Mouse (Mus musculus): ENCODE results near the gene Osbpl2. TPM values are rescaled to one million over a fixed set of nuclear protein-coding genes. Genes with fewer than 3 reads are reported as not detected.

Osbpl2 gene
- total and polyA plus RNA-seq, 3 experiments: 13.3 to 25.5 TPM; not detected in 1

- no peak overlapping the region for H3K27ac ChIP-seq (ENCODE audit: control insufficient read depth, low read depth, low read length)
- no peak overlapping the region for H3K4me3 ChIP-seq (ENCODE audit: control insufficient read depth in 1 of 2, insufficient read depth in 1 of 2, low read depth in 2 of 2, low read length in 2 of 2)
- TF ChIP-seq ZKSCAN1 (IDR thresholded peaks at IDR 0.05; ENCODE audit: low read depth, low read length) (no peak), POLR2AphosphoS2 (IDR thresholded peaks at IDR 0.05; ENCODE audit: low read length) (no peak), GABPA (IDR thresholded peaks at IDR 0.05; ENCODE audit: low read depth, low read length) (no peak), USF1 (IDR thresholded peaks at IDR 0.05; ENCODE audit: low read depth, low read length) (no peak), ETS1 (IDR thresholded peaks at IDR 0.05; ENCODE audit: low read depth, low read length) (no peak), ZC3H11A (IDR thresholded peaks at IDR 0.05; ENCODE audit: low read depth, low read length) (no peak), ELF1 (IDR thresholded peaks at IDR 0.05; ENCODE audit: low read depth, low read length) (no peak), RCOR1 (IDR thresholded peaks at IDR 0.05; ENCODE audit: low read depth, low read length) (no peak), SMC3 (IDR thresholded peaks at IDR 0.05; ENCODE audit: low read depth, low read length) (no peak), KAT2A (conservative IDR thresholded peaks at IDR 0.05; ENCODE audit: low read depth, low read length) (no peak), CHD1 (IDR thresholded peaks at IDR 0.05; ENCODE audit: low read depth, low read length) (no peak), MYC (IDR thresholded peaks at IDR 0.05; ENCODE audit: low read depth, low read length) (no peak), POLR2A (IDR thresholded peaks at IDR 0.05; ENCODE audit: control insufficient read depth in 1 of 2, insufficient read depth in 1 of 2, low read depth in 1 of 2, low read length in 2 of 2, poor library complexity in 1 of 2) (no peak)
- no peaks in the 10 kb centered on the region for H3K9me3 ChIP-seq (replicated peaks; ENCODE audit: insufficient read depth, low read length)
- peaks cover 0 to 2% of the 10 kb centered on the region in 2 experiments; a peak in 1 of 4 replicates for H3K36me3 ChIP-seq (ENCODE audit: control insufficient read depth in 1 of 2, insufficient read depth in 2 of 2, low read length in 2 of 2)
- peaks cover 0 to 17% of the 10 kb centered on the region in 2 experiments; a peak in 3 of 4 replicates for H3K4me1 ChIP-seq (ENCODE audit: control insufficient read depth in 1 of 2, insufficient read depth in 2 of 2, low read length in 2 of 2)
- DNase-seq (ENCODE audit: low read depth, low spot score): no peak
- no peaks in the 10 kb centered on the region for H3K27me3 ChIP-seq (ENCODE audit: control insufficient read depth in 1 of 2, insufficient read depth in 2 of 2, low read length in 2 of 2)
- no peaks in the 10 kb centered on the region for H3K79me2 ChIP-seq (ENCODE audit: control insufficient read depth, insufficient read depth, low read length, poor library complexity)
- H3K9ac ChIP-seq (ENCODE audit: control insufficient read depth, low read depth, low read length, poor library complexity, severe bottlenecking): no peak overlapping the region
Measured at GRCm38 (mm10) chr2:180103151-180103977, 15.7 kb upstream of the Osbpl2 start.

DNA sequence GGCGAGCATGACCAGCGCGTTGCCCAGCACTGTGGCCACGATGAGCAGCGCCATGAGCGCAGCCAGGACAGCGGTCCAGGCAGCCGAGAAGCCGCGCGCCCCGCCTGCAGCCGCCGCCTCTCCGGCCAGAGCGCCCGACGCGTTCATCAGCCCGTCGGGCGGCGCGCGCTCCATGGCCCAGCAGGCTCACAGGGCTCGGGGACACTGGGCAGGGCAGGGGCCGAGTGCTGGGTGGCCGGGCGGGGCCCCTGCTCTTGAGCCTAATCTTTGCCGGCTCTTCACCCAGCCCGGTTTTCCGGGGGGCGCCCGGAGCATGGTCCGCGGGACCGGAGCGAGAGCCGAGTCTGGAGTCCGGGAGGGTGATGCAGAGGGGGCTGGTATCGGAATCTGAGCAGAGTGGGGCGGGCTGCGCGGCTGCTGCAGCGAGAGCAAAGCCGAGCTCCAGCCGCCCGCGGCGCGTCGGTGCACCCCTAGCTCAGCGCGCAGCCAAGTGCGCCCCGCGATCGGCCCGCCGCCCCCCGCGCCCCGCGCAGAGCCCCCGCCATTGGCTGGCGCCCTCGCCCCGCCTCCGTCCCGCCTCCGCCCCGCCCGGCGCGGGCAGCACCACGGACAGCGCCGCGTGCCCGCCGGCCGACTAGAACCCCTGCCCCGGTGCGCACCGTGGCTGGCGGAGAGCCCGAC is 15.0 kb upstream of the Osbpl2 start, which contains the start of gene Hrh3:
Gene Hrh3 (minus strand): TSS at position 511 of the 681 bp plus-strand sequence.
- peaks cover 0 to 9% of the 10 kb centered on the region in 2 experiments; a peak in 2 of 4 replicates for H3K4me1 ChIP-seq (ENCODE audit: control insufficient read depth in 1 of 2, insufficient read depth in 2 of 2, low read length in 2 of 2)
- H3K9ac ChIP-seq (ENCODE audit: control insufficient read depth, low read depth, low read length, poor library complexity, severe bottlenecking): no peak within 1 kb of the TSS

More for the DNA sequence above, 15.0 kb upstream of the Osbpl2 start, which contains the start of gene Hrh3:
- no peaks in the 10 kb centered on the region for H3K9me3 ChIP-seq (replicated peaks; ENCODE audit: insufficient read depth, low read length)
- no peak for DNase-seq (ENCODE audit: low read depth, low spot score)
- no peak for TF ChIP-seq MYC (IDR thresholded peaks at IDR 0.05; ENCODE audit: low read depth, low read length)
- TF ChIP-seq RCOR1 (IDR thresholded peaks at IDR 0.05; ENCODE audit: low read depth, low read length): no peak
- TF ChIP-seq NELFE (IDR thresholded peaks at IDR 0.05; ENCODE audit: low read depth, low read length): no peak
- TF ChIP-seq SMC3 (IDR thresholded peaks at IDR 0.05; ENCODE audit: low read depth, low read length): no peak
- no peak for TF ChIP-seq MXI1 (IDR thresholded peaks at IDR 0.05; ENCODE audit: low read depth, low read length)
- TF ChIP-seq CHD1 (IDR thresholded peaks at IDR 0.05; ENCODE audit: low read depth, low read length): no peak
- no peak for TF ChIP-seq JUND (IDR thresholded peaks at IDR 0.05; ENCODE audit: low read depth, low read length)
- no peak for TF ChIP-seq NRF1 (IDR thresholded peaks at IDR 0.05; ENCODE audit: insufficient read depth, low read depth, low read length, poor library complexity, severe bottlenecking)
- no peak for TF ChIP-seq CTCF (IDR thresholded peaks at IDR 0.05 in 2 of 3, conservative IDR thresholded peaks at IDR 0.05 in 1 of 3; ENCODE audit: control insufficient read depth in 1 of 3, insufficient read depth in 1 of 3, low read depth in 2 of 3, low read length in 3 of 3, poor library complexity in 1 of 3, severe bottlenecking in 1 of 3)
- no peak for TF ChIP-seq GATA1 (IDR thresholded peaks at IDR 0.05; ENCODE audit: low read depth, low read length)
- TF ChIP-seq ZKSCAN1 (IDR thresholded peaks at IDR 0.05; ENCODE audit: low read depth, low read length): no peak
- TF ChIP-seq ETS1 (IDR thresholded peaks at IDR 0.05; ENCODE audit: low read depth, low read length): no peak
- no peak for TF ChIP-seq POLR2AphosphoS5 (IDR thresholded peaks at IDR 0.05; ENCODE audit: borderline replicate concordance, low read depth, low read length)
- no peak for TF ChIP-seq POLR2AphosphoS2 (IDR thresholded peaks at IDR 0.05; ENCODE audit: low read length)
- no peak for TF ChIP-seq BHLHE40 (IDR thresholded peaks at IDR 0.05; ENCODE audit: borderline replicate concordance, low read depth, low read length)
- no peak for TF ChIP-seq KAT2A (conservative IDR thresholded peaks at IDR 0.05; ENCODE audit: low read depth, low read length)
- TF ChIP-seq GABPA (IDR thresholded peaks at IDR 0.05; ENCODE audit: low read depth, low read length): no peak
- no peak for TF ChIP-seq MEF2A (IDR thresholded peaks at IDR 0.05; ENCODE audit: extremely low read depth, insufficient replicate concordance, low read depth, low read length, poor library complexity, severe bottlenecking)
- TF ChIP-seq MYB (IDR thresholded peaks at IDR 0.05; ENCODE audit: low read depth, low read length): no peak
- no peak for TF ChIP-seq TAL1 (IDR thresholded peaks at IDR 0.05; ENCODE audit: low read length)
- no peak within 1 kb of the TSS for H3K27ac ChIP-seq (ENCODE audit: control insufficient read depth, low read depth, low read length)
- no peak within 1 kb of the TSS for H3K4me3 ChIP-seq (ENCODE audit: control insufficient read depth in 1 of 2, insufficient read depth in 1 of 2, low read depth in 2 of 2, low read length in 2 of 2)
- H3K36me3 ChIP-seq (ENCODE audit: control insufficient read depth in 1 of 2, insufficient read depth in 2 of 2, low read length in 2 of 2): no peaks in the 10 kb centered on the region
- no peaks in the 10 kb centered on the region for H3K79me2 ChIP-seq (ENCODE audit: control insufficient read depth, insufficient read depth, low read length, poor library complexity)
- H3K27me3 ChIP-seq (ENCODE audit: control insufficient read depth in 1 of 2, insufficient read depth in 2 of 2, low read length in 2 of 2): no peaks in the 10 kb centered on the region

Data from MEL (cell line).